Mouse (Mus musculus): ENCODE results near the gene Ppp1r16b.
A peak's percentile ranks its signal among the peaks of the same experiment; 100 is the strongest.

Ppp1r16b gene

GRCm38 (mm10) chr2:158668433-158669010 is 3.3 kb downstream of the Ppp1r16b start:
- peak; percentile 44 to 49 for DNase-seq (ENCODE audit: low spot score in 2 of 2)

DNA sequence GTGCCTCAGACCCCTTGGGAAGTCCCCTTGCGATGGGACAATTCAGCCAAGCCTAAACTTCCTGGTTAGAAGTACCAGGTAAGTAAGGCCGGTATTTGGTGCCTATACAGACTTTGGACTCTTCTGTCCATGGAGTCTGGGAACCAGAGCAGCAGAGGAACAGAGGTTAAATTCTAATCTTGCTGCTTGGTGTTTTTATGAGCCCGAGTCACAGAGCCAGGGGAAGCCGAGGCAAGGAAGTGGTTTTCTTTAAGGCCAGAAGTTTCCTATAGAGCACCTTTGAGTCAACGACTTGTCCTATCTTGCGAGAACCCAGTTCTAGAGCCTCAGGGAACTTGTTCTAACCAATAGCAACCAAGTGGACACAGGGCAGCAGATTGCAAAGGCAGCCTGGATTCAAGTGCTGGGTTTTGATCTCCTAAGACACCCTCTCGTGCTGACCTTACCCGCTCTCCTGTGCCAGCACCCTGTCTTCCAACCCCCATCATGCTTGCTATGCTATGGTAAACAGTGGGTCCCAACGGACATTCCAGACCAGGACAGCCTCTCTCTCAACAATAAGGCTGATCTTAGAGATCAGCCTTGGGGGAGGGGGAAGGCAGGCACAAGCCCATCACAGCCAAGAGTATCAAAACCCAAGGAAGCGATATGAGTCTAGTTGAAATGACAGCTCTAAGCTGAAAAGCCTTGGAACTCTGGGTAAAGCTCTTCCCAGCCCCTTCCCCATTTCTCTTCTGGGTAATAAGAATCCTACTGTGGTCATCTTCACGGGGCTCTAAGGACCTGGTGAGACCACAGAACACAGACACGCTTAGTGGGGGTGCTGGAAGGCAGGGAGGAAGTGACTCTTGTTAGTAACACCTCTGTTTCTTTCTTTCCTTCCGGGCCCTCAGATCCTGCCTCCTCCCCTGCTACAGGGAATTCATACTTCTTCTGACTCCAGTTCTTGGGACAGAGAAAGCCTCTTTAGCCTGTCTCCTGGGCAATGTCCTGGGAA is 4.3 kb downstream of the Ppp1r16b start:
- no peak for DNase-seq (ENCODE audit: low spot score in 2 of 2)

DNA sequence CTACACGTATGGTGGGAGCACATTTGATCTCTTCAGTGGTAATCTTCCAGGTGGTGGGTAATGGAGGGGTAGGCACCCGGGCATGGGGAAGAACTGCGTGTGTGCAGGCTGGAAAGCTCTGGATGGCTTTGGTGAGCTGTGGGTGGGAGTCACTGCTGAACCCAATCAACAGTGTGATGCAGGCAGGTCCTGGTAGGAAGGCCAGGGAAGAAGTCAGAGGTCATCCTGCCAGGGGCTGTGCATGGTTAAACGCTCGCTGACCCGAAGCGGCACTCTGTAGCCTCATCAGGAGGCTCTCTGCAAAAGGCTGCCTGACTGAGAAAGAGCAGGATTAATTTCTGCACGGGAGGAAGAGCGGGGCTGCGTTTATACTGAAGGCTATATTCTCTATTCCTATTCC is 5.4 kb downstream of the Ppp1r16b start:
- no peak for DNase-seq (ENCODE audit: low spot score in 2 of 2)

- no peak for DNase-seq (ENCODE audit: low spot score in 2 of 2)
These were observed 7.6 kb downstream of the Ppp1r16b start for GRCm38 (mm10) chr2:158672829-158673228.

DNA sequence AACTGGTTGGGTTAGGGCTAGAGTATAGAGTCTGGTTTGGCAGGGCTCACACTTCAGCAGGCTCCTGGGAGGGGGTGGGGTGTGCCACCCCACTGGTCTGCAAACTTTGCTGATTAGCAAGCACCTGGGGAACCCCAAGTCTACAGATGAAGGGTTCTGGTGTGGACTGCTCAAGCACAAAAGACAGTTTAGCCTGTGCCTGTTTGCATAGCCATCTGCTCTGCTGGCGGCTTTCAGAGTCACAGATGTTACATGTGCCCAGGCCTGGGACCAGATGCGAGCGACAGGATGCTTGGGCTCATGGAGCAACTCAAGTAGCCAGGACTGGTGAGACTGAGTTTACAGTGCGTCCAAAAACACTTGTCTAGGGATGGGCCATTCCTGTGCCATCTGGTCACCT is 8.3 kb downstream of the Ppp1r16b start:
- DNase-seq (ENCODE audit: low spot score in 2 of 2) = no peak

GRCm38 (mm10) chr2:158674131-158674530 is 8.9 kb downstream of the Ppp1r16b start:
- DNase-seq (ENCODE audit: low spot score in 2 of 2) = no peak

- DNase-seq (ENCODE audit: low spot score in 2 of 2) = no peak
These were observed 9.6 kb downstream of the Ppp1r16b start for GRCm38 (mm10) chr2:158674759-158675158.

DNA sequence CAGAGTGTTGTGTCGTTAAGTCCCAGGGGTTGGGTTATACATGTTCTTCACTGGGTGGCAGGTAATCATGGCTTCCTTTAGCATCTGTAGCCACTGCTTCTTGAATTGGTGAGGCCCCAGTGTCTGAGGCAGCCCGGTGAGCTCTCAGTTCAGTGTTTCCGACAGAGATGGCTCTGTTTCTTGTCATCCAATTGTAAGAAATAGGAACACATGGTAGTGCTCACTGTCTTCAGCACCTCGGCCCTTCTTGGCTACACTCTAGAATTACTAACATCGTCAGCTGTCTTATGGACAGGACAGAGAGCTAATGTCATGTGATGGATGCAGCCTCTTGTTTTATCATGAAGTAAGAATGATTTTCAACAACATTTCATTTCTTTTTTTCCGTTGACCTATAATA is 10.0 kb downstream of the Ppp1r16b start:
- DNase-seq (ENCODE audit: low spot score in 2 of 2) = no peak

GRCm38 (mm10) chr2:158675907-158676533 is 10.8 kb downstream of the Ppp1r16b start:
- no peak for DNase-seq (ENCODE audit: low spot score in 2 of 2)

DNA sequence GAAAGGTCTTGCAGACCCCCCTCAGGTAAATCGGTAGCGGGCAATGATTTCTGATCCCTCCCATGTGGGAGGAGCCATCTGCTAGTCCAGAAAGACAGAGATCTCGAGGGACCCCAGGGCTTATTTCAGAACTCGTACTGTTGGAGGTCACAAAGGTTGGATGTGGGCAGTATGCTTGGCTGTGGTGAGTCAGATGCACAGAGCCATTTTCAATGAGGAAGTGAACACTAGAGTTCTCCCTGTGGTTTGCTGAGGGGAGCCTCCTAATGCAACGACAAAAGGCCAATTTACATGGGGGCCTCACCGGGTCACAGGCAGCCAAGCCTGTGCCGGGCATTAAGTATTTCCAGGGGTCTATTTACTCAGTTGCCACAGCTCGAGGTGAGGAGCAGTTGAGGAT is 12.7 kb downstream of the Ppp1r16b start:
- no peak for DNase-seq (ENCODE audit: low spot score in 2 of 2)

- no peak for DNase-seq (ENCODE audit: low spot score in 2 of 2)
These were observed 13.9 kb downstream of the Ppp1r16b start for GRCm38 (mm10) chr2:158679091-158679490.

DNA sequence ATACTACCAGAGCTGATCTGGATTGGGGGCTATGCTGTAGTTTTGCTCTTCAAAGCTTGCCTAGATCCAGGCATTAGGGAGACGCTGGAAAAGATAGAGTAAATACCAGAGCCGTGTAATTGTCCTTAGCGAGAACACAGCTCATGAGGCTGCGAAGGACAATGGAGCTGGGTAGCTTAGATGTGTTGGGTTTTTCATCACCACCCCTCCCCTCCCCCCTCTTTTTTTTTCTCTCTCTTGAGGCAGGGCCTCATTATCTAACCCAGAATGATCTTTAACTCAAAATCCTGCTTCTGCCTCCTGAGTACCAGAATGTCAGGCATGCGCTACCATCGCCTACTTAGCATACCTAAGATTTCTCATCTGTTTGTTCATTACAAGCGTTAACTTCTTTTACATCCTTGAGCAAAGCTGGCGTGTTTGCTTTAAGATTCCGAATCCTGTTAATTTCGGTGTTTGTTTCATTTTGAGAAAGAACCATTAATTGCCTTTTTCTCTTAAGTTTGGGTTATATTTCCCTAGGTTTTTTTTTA is 15.2 kb downstream of the Ppp1r16b start:
- DNase-seq (ENCODE audit: low spot score in 2 of 2) = no peak

GRCm38 (mm10) chr2:158681714-158682113 is 16.5 kb downstream of the Ppp1r16b start:
- no peak for DNase-seq (ENCODE audit: low spot score in 2 of 2)

DNA sequence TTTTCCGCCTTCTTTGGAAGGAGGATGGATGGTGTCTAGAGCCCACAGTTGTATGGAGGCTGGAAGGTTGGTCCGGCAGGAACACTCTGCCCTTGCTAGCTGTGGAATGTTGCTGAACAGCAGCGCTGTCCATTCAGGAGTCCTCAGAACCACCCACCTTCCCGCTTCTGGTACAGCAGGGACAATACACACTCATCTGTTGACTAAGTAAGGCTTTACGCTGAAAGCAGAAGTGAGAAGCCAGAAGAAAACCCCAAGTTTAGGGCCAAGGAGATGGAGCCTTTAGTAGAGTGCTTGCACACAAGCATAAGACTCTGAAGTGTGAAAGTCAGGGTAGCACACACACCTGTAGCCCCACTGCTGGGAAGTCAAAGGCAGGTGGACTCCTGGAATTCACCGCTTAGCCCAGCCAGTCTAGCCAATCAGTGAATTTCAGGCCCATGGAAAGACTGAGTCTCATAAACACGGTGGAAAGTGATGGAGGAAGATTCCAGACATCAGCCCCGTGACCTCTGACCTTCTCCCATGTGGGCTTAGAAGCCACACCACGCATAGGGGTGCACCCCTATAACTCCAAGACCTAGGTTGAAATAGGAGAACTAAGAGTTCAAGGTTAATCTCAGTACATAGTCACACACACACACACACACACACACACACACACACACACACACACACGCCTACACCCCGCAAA is 17.3 kb downstream of the Ppp1r16b start:
- no peak for DNase-seq (ENCODE audit: low spot score in 2 of 2)

DNA sequence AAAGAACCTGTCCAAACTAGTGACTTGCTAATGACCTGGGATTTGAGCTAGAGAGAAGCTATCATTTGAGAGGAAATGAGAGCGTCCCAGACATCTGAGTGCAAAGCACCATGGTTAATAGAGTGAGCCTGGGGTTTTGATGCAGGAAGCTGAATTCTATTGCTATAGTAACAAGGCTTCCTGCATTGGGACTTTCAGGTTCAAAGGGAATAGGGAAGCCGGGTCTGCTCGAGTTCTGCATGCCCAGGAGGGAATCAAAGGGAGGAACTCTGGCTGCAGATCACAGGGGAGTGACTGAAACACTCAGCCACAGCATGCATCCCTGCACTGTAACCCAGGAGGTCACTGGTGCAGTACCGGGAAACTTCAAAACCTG is 17.8 kb downstream of the Ppp1r16b start:
- no peak for DNase-seq (ENCODE audit: low spot score in 2 of 2)

DNA sequence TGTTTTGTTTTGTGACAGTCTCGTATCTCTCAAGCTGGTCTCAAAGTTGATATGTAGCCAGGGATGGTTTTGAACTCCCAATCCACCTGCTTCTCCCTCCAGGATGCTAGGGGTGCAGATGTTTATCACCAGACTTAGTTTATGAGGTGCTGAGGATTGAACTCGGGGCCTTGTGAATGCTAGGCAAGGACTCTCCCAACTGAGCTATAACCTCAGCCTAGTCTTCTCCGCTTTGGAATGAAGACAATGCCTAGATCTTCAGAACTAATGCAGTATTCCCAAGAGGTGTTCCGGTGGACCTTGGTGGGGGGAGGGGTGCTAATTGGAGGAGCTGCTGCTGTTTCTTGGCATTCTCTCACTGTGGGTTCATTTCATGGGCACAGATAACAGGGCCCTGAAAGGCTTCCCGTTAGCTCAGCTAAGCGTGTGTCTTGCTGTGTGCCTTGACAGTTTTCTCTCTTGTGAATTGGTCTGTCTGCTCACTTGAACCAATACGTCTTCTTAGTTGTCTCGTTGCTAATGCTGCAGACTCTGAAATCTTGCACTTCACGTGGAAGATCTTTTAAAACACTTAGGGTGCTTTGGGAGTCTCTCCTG is 19.1 kb downstream of the Ppp1r16b start:
- no peak for DNase-seq (ENCODE audit: low spot score in 2 of 2)

DNA sequence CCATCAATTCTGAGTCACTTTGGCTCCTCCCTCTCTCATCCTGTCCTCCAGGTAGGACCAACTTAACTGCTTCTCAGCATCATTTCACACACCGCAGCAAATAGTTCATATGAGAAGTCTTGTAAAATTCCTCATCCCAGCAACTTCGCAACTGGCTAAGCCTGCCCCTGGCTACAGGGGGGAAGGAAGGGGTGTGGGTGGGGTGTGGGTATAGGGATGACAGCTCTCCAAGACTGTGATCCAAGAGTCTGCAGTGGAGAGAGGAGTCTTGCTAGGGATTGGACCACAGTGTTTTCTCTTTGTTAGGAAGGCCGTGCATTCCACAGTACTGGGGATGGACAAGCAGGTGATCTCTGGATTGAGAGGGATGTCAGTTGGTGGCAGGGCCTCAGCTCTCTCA is 19.7 kb downstream of the Ppp1r16b start:
- no peak for DNase-seq (ENCODE audit: low spot score in 2 of 2)

DNA sequence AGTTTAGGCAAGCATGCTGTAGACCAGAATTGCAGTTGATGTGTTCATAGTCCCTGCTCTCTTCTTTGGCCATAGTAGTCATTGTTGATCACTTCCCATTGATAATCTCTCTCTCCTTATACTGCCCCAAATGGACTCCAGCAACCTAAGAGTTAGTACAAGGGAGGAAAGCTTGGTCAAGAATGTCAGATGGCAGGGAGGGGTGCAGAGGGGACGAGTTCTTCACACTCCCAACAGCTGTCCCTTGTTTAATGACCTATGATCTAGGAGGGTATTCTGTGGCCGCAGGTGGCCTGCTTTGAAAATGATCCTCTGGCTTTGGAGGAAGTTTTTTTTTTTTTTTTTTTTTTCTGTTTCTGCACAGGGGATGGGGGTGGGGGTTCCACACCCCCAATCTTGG is 21.2 kb downstream of the Ppp1r16b start:
- DNase-seq (ENCODE audit: low spot score in 2 of 2) = no peak

GRCm38 (mm10) chr2:158687804-158688241 is 22.6 kb downstream of the Ppp1r16b start:
- DNase-seq (ENCODE audit: low spot score in 2 of 2) = peak; percentile 89 to 92

GRCm38 (mm10) chr2:158689060-158689459 is 23.9 kb downstream of the Ppp1r16b start:
- DNase-seq (ENCODE audit: low spot score in 2 of 2) = no peak

DNA sequence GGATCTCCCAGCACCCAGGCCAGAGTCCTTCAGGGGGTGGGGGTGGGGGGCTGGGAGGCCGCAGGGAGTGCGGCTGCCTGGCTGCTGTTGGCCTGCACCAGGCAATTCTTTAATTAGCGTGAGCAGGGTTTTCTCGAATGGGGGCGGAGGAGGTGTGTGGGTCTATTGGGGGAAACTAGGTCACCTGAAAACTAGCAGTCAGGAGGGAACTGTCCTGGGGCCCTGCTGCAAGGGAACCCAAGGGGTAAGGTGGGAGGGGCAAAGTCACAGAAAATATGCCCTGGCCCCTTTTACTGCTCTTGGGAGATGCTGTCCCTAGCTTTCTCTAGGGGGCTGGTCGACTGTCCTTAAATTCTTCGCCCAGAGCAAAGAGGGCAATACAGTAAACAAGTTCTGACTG is 24.4 kb downstream of the Ppp1r16b start:
- DNase-seq (ENCODE audit: low spot score in 2 of 2) = no peak

Measured in right cerebral cortex, adult 2 months (tissue).